Mouse (Mus musculus) activated CD4-positive, CD25-positive, alpha-beta regulatory T cell, adult 4 months (primary cell): ENCODE results near the gene Rarg. TPM values are rescaled to one million over a fixed set of nuclear protein-coding genes. Genes with fewer than 3 reads are reported as not detected.

ENCODE experiments used
- ATAC-seq: one replicate; pipeline ENCODE4 v1.8.0; 2017
- polyA plus RNA-seq, 2 experiments: library from polyadenylated mRNA; unstranded; fragments of 100-300 nt; shearing (Covaris generic); gene quantifications; one replicate each; pipeline ENCODE4 v1.2.1; 2017

The Rarg gene
- polyA plus RNA-seq: 10 to 100 TPM; 16.9 to 24.8 TPM

DNA sequence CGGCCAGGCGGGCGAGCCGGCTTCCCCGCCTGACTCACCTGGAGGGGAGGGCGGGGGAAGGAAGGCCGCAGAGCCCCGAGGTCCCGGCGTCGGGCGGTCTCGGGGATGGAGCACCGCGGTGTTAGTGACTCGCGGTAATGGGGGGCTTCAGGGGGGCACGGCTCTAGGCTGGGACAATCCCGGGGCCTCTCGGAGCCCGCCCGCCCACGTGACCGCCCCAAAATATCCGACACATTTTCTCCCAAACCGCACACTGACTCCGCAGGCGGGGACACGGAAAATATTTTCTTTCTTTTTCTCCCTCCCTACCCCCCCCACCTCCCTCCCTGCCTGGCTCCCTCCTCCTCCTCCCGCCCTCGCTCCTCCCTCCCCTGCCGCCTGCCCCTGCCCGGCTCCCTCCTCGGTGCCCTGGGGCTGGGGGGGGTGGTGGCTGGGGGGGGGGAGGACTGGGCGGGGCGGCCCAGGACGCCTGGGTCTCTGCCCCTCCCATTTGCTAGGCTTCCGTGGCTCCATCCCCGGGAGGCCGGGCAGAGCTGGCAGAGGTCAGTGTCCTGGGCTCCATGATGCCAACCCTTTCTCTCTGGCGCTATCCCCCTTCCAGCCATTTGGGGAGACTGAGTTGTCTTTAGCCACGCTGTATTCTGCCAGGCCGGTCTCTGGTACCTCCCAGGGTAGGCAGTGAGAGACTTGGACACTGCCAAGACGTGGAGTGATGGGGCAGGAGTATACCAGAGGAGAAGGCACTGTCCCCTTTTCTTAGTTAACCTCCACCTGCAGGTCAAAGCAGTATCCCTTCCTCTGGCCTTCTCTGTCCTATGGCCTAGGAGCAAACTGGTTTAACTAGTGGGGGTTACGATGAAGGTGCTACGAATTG, at the start of gene Rarg:
Rarg (minus strand) TSS at position 316 of the 874 bp plus-strand sequence.
- peak; percentile 47 for ATAC-seq

- no peak for ATAC-seq
Observed at GRCm38 (mm10) chr15:102302542-102302941, 45.2 kb upstream of the Rarg start.

GRCm38 (mm10) chr15:102296368-102297006, 39.2 kb upstream of the Rarg start:
- ATAC-seq: no peak

DNA sequence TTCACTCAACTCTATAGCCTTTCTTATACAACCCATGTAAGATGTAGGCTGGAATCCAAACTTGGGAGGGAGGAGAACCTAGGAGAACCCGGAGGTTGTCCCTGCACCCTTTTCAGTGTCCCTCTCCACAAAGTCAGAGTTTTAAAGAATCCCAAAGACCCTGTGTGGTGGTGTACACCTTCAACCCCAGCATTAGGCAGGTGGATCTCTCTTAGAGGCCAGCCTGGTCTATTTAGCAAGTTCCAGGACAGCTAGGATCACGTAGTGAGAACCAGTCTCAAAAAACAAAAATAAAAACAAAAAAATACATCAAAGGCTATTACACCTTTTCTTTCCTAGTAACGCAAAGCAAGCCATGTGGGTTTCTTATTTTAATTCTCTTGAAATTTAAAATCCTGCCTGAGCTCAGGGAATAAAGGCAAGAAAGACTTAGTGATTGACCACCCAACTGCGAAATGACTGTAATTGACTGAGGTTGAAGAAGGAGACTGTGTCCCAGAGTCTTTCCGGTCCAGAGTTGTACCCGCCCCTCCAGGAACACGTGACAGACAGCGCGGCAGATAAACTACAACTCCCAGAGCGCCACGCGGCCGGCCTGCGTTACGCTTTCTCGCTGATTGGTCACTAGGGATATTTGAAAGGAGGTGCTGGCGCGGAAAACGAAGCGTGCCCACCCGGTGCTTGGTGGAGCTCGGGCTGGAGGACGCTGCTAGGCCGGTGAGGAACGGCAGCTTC, 38.5 kb upstream of the Rarg start, which contains the start of gene Espl1:
Espl1 (plus strand) TSS at position 634 of the 735 bp plus-strand sequence.
- ATAC-seq: peak; percentile 100

DNA sequence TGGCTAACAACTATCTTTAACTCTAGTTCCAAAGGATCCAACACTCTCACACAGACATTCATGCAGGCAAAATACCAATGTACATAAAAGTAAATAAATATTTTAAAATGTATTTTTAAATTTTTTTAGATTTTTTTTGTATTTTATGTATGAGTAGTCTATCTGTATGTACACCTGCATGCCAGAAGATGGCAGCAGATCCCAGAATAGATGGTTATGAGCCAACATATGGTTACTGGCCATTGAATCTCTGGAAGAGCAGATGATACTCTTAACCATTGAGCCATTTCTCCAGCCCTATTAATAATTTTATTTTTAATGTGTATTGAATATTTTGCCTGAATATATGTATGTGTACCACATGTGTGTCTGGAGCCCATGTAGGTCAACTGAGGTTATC, 30.1 kb upstream of the Rarg start:
- ATAC-seq: no peak

DNA sequence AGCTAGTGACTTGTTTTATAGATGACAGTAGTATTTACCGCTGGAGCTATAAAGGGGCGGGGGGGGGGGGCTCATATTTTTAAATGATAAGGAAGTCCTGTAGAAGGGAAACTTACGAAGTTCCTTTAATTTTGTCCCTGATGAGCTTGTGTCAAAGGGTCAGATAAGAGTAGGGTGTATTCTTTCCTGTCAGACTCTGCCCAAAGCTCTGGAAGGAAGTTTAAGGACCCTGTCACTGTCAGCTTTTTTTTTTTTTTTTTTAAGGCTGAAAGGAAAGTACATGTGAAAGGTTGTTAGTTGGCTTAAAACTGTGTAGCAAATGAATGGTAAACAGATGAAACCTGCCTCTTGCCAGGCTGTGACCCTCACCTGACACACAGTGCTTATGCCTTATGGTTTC, 26.3 kb upstream of the Rarg start:
- no peak for ATAC-seq

GRCm38 (mm10) chr15:102282463-102283292, 25.4 kb upstream of the Rarg start:
- ATAC-seq: no peak

DNA sequence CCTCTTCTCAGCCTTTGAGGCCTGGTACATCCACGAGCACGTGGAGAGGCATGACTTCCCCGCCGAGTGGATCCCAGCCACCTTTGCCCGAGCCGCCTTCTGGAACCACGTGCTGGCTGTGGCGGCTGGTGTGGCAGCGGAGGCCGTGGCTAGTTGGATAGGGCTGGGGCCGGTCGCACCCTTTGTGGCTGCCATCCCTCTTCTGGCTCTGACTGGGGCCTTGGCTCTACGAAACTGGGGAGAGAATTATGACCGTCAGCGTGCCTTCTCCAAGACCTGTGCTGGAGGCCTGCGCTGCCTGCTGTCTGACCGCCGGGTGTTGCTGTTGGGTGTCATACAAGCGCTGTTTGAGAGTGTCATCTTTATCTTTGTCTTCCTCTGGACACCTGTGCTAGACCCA, 23.3 kb upstream of the Rarg start:
- ATAC-seq: no peak

GRCm38 (mm10) chr15:102279783-102280520, 22.6 kb upstream of the Rarg start:
- no peak for ATAC-seq

DNA sequence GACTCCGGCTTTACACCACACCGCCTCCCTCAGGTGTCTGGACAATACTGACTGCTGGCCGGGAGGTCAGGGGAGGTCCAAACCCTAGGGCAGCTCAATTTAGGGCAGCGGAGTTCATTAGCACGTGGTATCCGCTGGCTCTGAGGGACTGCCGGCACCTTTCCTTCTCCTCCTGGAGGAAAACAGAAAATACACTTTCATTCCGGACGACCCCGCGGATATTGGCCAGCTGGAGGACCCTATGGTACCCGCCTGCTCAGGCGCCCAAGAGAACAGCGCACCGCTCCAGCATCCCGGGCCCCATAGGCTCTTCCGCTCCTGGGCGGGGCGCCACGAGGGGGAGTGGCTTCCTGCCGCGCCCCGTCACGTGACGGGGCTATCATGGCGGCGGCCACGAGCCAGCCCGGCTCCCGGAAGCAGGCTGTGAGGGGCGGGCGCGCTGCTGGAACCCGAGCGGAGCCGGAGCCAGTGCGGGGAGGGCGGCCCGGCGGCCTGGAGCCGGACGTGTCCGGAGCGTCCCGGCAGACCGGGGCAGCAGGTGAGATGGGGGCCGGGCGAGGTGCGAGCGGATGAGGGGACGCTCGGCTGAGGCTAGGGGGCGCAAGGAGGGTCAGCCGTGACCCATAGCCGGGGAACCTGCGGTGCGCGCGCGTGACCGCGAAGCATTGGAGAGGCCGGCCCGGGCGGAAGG, 21.9 kb upstream of the Rarg start, which contains the start of gene Mfsd5:
Mfsd5 (plus strand) TSS at position 363 of the 691 bp plus-strand sequence.
- ATAC-seq: peak; percentile 96

DNA sequence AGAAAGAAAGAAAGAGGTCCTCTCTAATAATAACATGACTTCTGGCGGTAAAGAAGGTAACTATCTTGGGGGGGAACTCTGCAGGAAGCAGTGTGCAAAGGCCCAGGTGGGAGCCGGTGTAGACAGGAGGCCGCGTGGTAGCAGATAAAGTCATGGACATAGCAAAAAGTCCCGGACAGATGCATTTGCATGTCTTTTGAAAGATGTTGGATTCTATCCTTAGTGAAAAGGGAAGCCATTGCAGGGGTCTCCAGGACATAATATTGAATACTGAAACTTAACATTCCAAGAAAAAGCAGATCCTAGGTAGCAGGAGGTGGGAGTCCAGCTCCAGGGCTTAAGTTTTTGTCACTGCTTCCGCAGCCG, 21.4 kb upstream of the Rarg start:
- ATAC-seq: no peak

DNA sequence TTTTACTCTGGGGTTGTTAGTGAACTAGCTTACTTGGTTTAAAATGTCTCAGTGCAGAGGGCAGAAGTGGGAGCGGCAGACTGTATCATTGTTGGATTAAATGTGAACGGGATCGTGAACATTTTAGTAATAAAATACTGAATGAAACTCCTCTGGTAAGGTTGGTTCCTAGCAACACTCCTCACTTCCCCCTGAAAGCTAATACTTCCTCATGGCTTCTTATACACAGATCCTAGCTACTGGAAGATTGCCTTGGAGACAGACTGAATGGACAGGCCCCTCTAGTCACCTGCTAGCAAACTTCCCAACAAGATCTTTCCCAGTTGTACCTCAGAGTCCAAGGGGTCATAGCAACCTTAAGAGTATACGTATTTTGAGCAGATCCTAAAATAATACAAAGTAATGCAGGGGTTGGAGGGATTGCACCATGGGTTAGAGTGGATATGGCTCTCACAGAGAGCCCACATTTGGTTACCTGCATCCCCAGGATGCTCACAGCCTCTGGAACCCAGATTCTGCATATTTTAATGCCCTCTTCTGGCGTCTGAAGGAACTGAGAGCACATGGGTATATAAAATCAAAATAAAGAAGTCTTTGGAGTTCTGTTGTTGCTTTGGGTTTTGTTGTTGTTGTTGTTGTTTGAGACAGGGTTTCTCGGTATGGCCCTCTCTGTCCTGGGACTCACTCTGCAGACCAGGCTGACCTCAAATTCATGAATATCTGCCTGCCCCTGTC, 16.8 kb upstream of the Rarg start:
- no peak for ATAC-seq

- ATAC-seq: no peak
Observed at GRCm38 (mm10) chr15:102271441-102271840, 14.1 kb upstream of the Rarg start.

- no peak for ATAC-seq
Observed at GRCm38 (mm10) chr15:102270274-102270960, 13.1 kb upstream of the Rarg start, which contains the start of gene Gm9918. TSS of gene Gm9918 (plus strand) at chr15:102270563.

DNA sequence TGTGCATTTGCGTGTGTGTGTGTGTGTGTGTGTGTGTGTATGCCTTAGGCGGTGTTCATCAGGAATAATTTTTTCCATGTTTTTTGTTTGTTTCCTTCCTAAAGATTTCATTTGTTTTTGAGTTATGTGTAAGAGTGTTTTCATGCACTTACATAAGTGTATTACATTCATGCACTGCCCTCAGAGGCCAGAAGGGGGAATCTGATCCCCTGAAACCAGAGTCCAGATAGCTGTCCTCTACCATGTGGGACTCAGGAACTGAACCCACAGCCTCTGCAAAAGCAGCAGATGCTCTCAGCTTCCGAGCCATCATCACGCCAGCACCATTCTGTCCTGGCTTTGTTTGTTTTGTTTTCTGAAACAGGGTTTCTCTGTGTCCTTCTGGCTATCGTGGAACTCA, 8.2 kb upstream of the Rarg start:
- ATAC-seq: no peak

- peak; percentile 97 for ATAC-seq
Observed at GRCm38 (mm10) chr15:102263037-102263436, 5.7 kb upstream of the Rarg start.

GRCm38 (mm10) chr15:102262582-102262981, 5.3 kb upstream of the Rarg start:
- no peak for ATAC-seq

- no peak for ATAC-seq
Observed at GRCm38 (mm10) chr15:102258581-102259253, 1.4 kb upstream of the Rarg start.

DNA sequence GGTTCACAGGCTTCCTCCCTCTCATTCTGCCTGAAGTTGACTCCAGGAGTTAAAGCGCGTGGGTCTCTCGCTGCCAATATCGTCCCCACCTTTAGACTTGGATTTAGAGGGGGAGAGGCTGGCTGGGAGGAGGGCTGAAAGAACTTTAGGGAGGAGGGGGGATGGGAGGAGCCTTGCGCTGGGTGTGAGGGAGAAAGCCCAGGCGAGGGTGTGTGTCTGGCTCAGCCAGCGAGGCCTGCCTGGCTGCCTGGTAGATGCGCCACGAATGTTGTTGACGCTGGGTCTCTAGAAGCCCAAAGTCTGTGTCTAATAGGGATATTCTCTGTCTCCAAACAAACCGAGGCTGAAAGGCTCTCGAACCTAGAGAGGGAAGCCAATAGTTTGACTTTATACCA, 756 bp upstream of the Rarg start:
- no peak for ATAC-seq
